Mouse (Mus musculus) midbrain, postnatal 0 days (tissue): ENCODE results near the gene Slc36a2. TPM values are rescaled to one million over a fixed set of nuclear protein-coding genes. Genes with fewer than 3 reads are reported as not detected.

ENCODE experiments used
- ATAC-seq: fragments of 200-750 bp; cut with Nextera tagmentation; 2 replicates; pipeline ENCODE4 v1.8.0; 2017; ENCODE audit warnings: moderate number of reproducible peaks, mild to moderate bottlenecking, moderate TSS enrichment, moderate library complexity; ENCODE audit not compliant: low FRiP score
- DNase-seq: peaks from one replicate; pipeline ENCODE4 v3.0.0-alpha.2; 2015; ENCODE audit warnings: low spot score
- H3K27ac ChIP-seq: fragments of 300-500 bp; sonication (generic); 2 replicates; pipeline ENCODE4 v1.5.1; 2014; ENCODE audit warnings: low read depth, mild to moderate bottlenecking, low read length, mixed read lengths
- H3K27me3 ChIP-seq: fragments of 300-500 bp; sonication (generic); 2 replicates; pipeline ENCODE4 v1.6.1; 2014; ENCODE audit warnings: low read length, control low read depth, mixed read lengths; ENCODE audit not compliant: insufficient read depth
- H3K36me3 ChIP-seq: fragments of 300-500 bp; sonication (generic); 2 replicates; pipeline ENCODE4 v1.6.1; 2014; ENCODE audit warnings: low read length, control low read depth, mixed read lengths; ENCODE audit not compliant: insufficient read depth
- H3K4me1 ChIP-seq: fragments of 300-500 bp; sonication (generic); 2 replicates; pipeline ENCODE4 v1.6.1; 2014; ENCODE audit warnings: mild to moderate bottlenecking, control low read depth, antibody characterized with exemption, low read length, mixed read lengths; ENCODE audit not compliant: insufficient read depth
- H3K4me2 ChIP-seq: fragments of 300-500 bp; sonication (generic); 2 replicates; pipeline ENCODE4 v1.6.1; 2014; ENCODE audit warnings: low read depth, mild to moderate bottlenecking, low read length, mixed read lengths; ENCODE audit not compliant: poor library complexity, severe bottlenecking
- H3K4me3 ChIP-seq: fragments of 300-500 bp; sonication (generic); 2 replicates; pipeline ENCODE4 v1.5.1; 2014; ENCODE audit warnings: low read depth, mild to moderate bottlenecking, low read length, moderate library complexity
- H3K9ac ChIP-seq: fragments of 300-500 bp; sonication (generic); replicated peaks from 2 replicates; pipeline ENCODE4 v1.6.1; 2014; ENCODE audit warnings: mild to moderate bottlenecking, low read length, moderate library complexity, mixed read lengths; ENCODE audit not compliant: poor library complexity, severe bottlenecking
- H3K9me3 ChIP-seq: fragments of 300-500 bp; sonication (generic); 2 replicates; pipeline ENCODE4 v1.6.1; 2016; ENCODE audit warnings: low read length, control low read depth
- CTCF ChIP-seq: IDR thresholded peaks from 2 replicates; pipeline ENCODE4 v1.5.1; 2016; ENCODE audit warnings: antibody characterized with exemption, mild to moderate bottlenecking
- WGBS: fragments of 180-500 bp; shearing (Covaris S2); extraction: QIAGEN DNeasy Blood & Tissue Kit; methylation state at CpG from one replicate; pipeline ENCODE4 v1.1.7; 2014; 5-methylcytosine and 5-hydroxymethylcytosine counted together
- polyA plus RNA-seq: library from polyadenylated mRNA; unstranded; fragments of >200 nt; fragmentation: Nextera tagmentation; extraction: Ambion mirVana; gene quantifications from 2 replicates; pipeline ENCODE4 v1.2.1, GENCODE M21; 2015
- total RNA-seq: library from RNA; depleted of rRNA; stranded (reverse); fragments of >200 nt; gene quantifications from 2 replicates; pipeline ENCODE4 v1.2.3, GENCODE M21; 2014

The Slc36a2 gene
- total and polyA plus RNA-seq, 2 experiments from 2014 or later: 0.27 to 0.79 TPM

- Histone ChIP-seq H3K27ac (no peak overlapping the region), H3K9ac (no peak overlapping the region), H3K4me3 (no peak overlapping the region), H3K27me3 (no peaks in the 10 kb centered on the region), H3K4me2 (no peak overlapping the region), H3K9me3 (no peaks in the 10 kb centered on the region), H3K4me1 (no peaks in the 10 kb centered on the region), H3K36me3 (no peaks in the 10 kb centered on the region)
- TF ChIP-seq CTCF: no peak
- WGBS: 81% methylated on average over 8 of the region's 8 CpGs
- no peak for ATAC-seq
- DNase-seq: no peak
Measured at GRCm38 (mm10) chr11:55197740-55198510, 13.0 kb upstream of the Slc36a2 start.

GRCm38 (mm10) chr11:55197086-55197485 lies 12.2 kb upstream of the Slc36a2 start:
- ATAC-seq: no peak
- H3K4me3 ChIP-seq: no peak overlapping the region
- H3K36me3 ChIP-seq: no peaks in the 10 kb centered on the region
- H3K27ac ChIP-seq: no peak overlapping the region
- no peaks in the 10 kb centered on the region for H3K9me3 ChIP-seq
- H3K4me2 ChIP-seq: no peak overlapping the region
- no peaks in the 10 kb centered on the region for H3K4me1 ChIP-seq
- WGBS: 78% methylated on average over 6 of the region's 6 CpGs
- H3K9ac ChIP-seq: no peak overlapping the region
- no peak for TF ChIP-seq CTCF
- no peaks in the 10 kb centered on the region for H3K27me3 ChIP-seq
- no peak for DNase-seq

- no peaks in the 10 kb centered on the region for H3K36me3 ChIP-seq
- H3K4me3 ChIP-seq: no peak overlapping the region
- no peak for DNase-seq
- no peak overlapping the region for H3K4me2 ChIP-seq
- H3K27me3 ChIP-seq: no peaks in the 10 kb centered on the region
- H3K9ac ChIP-seq: no peak overlapping the region
- no peak for ATAC-seq
- WGBS: 83% methylated on average over 3 of the region's 3 CpGs
- no peaks in the 10 kb centered on the region for H3K9me3 ChIP-seq
- no peak for TF ChIP-seq CTCF
- H3K27ac ChIP-seq: no peak overlapping the region
- no peaks in the 10 kb centered on the region for H3K4me1 ChIP-seq
Measured at GRCm38 (mm10) chr11:55190216-55190615, 5.3 kb upstream of the Slc36a2 start.

GRCm38 (mm10) chr11:55187777-55188176 lies 2.9 kb upstream of the Slc36a2 start:
- ATAC-seq: no peak
- no peaks in the 10 kb centered on the region for H3K4me1 ChIP-seq
- no peak overlapping the region for H3K4me2 ChIP-seq
- H3K9me3 ChIP-seq: no peaks in the 10 kb centered on the region
- no peaks in the 10 kb centered on the region for H3K36me3 ChIP-seq
- no peak overlapping the region for H3K4me3 ChIP-seq
- no peak overlapping the region for H3K9ac ChIP-seq
- no peak for DNase-seq
- H3K27ac ChIP-seq: no peak overlapping the region
- TF ChIP-seq CTCF: no peak
- no peaks in the 10 kb centered on the region for H3K27me3 ChIP-seq
- WGBS: 78% methylated on average over 6 of the region's 6 CpGs

GRCm38 (mm10) chr11:55187292-55187691 lies 2.4 kb upstream of the Slc36a2 start:
- Histone ChIP-seq H3K36me3 (no peaks in the 10 kb centered on the region), H3K27me3 (no peaks in the 10 kb centered on the region), H3K9ac (no peak overlapping the region), H3K4me3 (no peak overlapping the region), H3K4me2 (no peak overlapping the region), H3K27ac (no peak overlapping the region), H3K4me1 (no peaks in the 10 kb centered on the region), H3K9me3 (no peaks in the 10 kb centered on the region)
- ATAC-seq (no peak), DNase-seq (no peak)
- WGBS: 72% methylated on average over 4 of the region's 4 CpGs
- TF ChIP-seq CTCF: no peak

- Histone ChIP-seq H3K9ac (no peak overlapping the region), H3K4me2 (no peak overlapping the region), H3K27me3 (no peaks in the 10 kb centered on the region), H3K27ac (no peak overlapping the region), H3K4me3 (no peak overlapping the region), H3K4me1 (no peaks in the 10 kb centered on the region), H3K9me3 (no peaks in the 10 kb centered on the region), H3K36me3 (no peaks in the 10 kb centered on the region)
- DNase-seq (no peak), ATAC-seq (no peak)
- WGBS: 88% methylated on average over 5 of the region's 5 CpGs
- TF ChIP-seq CTCF: no peak
Measured at GRCm38 (mm10) chr11:55184246-55184645, 631 bp downstream of the Slc36a2 start.
